11 mouse cellular contexts compared by ENCODE assay signal in the genomic region with DNA sequence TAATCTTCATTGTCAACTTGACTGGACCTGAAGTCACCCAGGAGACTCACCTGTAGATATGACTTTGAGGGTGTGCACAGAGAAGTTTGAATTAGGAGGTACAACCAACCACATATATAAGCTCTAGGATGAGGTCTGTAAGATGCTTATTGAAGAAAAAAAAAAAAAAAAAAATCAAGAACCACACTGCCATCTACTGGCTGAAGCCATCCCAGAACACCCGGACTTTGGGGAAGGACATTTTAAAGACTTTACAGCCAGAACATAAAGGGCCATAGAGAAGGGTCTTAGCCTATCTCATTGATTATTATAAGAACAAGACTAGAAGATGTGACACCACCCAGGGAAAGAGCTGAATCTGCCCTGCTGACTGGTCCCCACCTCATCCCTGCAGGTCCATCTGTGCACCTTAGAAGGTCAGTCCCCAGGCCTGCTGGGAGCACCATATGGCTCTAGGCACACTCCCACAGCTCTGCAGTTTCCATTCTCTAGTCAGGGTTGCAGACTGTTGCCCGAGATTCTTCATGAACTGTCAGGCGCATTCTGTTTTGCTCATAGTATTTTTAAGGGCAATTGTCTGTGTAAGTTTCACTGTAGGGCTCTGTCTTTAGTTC. TPM values are rescaled to one million over a fixed set of nuclear protein-coding genes. Genes with fewer than 3 reads are reported as not detected.
DNase-seq lines count a peak whose midpoint lies in the region; ATAC-seq and TF ChIP-seq lines count a peak whose summit lies in the region.
"Had no signal": no experiment of that assay in that cellular context is flagged by ENCODE, and none has a peak within 500 bp of the region (broad histone marks: within the 10 kb centered on the region; RNA-seq: fewer than 3 reads in every experiment).

No protein-coding gene starts in this region.

- H3K4me3 ChIP-seq in layer of hippocampus, adult 2 months, result no peak overlapping the region
- H3K4me3 ChIP-seq in E14TG2a.4 (replicated peaks; ENCODE audit: low read length), result no peak overlapping the region
- H3K4me3 ChIP-seq: midbrain, embryonic 12.5 days had no signal

- H3K36me3 ChIP-seq in E14TG2a.4 (ENCODE audit: insufficient read depth, low read length), result no peaks in the 10 kb centered on the region
- H3K36me3 ChIP-seq: midbrain, embryonic 12.5 days had no signal

- TF ChIP-seq CTCF in layer of hippocampus, adult 2 months (conservative IDR thresholded peaks at IDR 0.05), result peak; percentile 75
- peak; percentile 58 for TF ChIP-seq CTCF in E14TG2a.4 (conservative IDR thresholded peaks at IDR 0.05; ENCODE audit: low read length)

- ATAC-seq in monocyte, adult 5-6 weeks (replicated peaks; ENCODE audit: insufficient number of reproducible peaks, low FRiP score, low TSS enrichment, poor library complexity, severe bottlenecking), result peak; percentile 28
- ATAC-seq in erythroblast, adult 5-6 weeks (replicated peaks; ENCODE audit: low FRiP score, poor library complexity, severe bottlenecking), result no peak

- H3K9me3 ChIP-seq in E14TG2a.4 (ENCODE audit: low read length), result no peaks in the 10 kb centered on the region
- H3K9me3 ChIP-seq: midbrain, embryonic 12.5 days had no signal

- peaks cover 6% of the 10 kb centered on the region; the same call in 1 of the 2 replicates for H3K27me3 ChIP-seq in E14TG2a.4 (ENCODE audit: insufficient read depth, low read length)

- peak in 1 of 2 experiments; percentile 18 for DNase-seq in layer of hippocampus, adult 2 months (ENCODE audit: low spot score in 2 of 2)
- no peak for DNase-seq in layer of hippocampus, adult 9-10 months (ENCODE audit: low spot score)
- peak; percentile 98 for DNase-seq in cerebellum, adult 11-12 months
- no peak for DNase-seq in urinary bladder, postnatal 25 days (ENCODE audit: low spot score)
- DNase-seq: heart, postnatal 14 days; kidney, postnatal 10 days; thymus, postnatal 14 days had no signal

- peak overlapping the region; percentile 46; the same call in 1 of the 2 replicates for H3K27ac ChIP-seq in layer of hippocampus, adult 2 months
- H3K27ac ChIP-seq: midbrain, embryonic 12.5 days had no signal

- peaks cover 28% of the 10 kb centered on the region for H3K4me1 ChIP-seq in E14TG2a.4 (replicated peaks; ENCODE audit: low read depth, low read length)
- H3K4me1 ChIP-seq: midbrain, embryonic 12.5 days had no signal

RNA-seq across cellular contexts. Expression of gene Cd300ld3, which starts 1.2 kb away (rescaled TPM):
- total RNA-seq in layer of hippocampus, adult 2 months (2021), result under 1 TPM in 1 of 2 experiments, not detected in 1; 0.87 TPM
- 358 to 471 TPM (median 466 TPM) in 3 replicates for total RNA-seq in monocyte, adult 5-6 weeks (2017)
- 1.7 and 27.2 TPM in 2 replicates for total RNA-seq in erythroblast, adult 5-6 weeks (2015; ENCODE audit: low replicate concordance)
- 13.0 TPM in 1 of 2 replicates, not detected in the other for total RNA-seq in erythroblast, adult 5-6 weeks (2017; ENCODE audit: low replicate concordance)

RNA-seq across cellular contexts. Expression of gene Cd300ld5, which starts 11.8 kb away (rescaled TPM):
- total RNA-seq in layer of hippocampus, adult 2 months (2021), result 1 to 10 TPM in 1 of 2 experiments, under 1 TPM in 1; 0.87 to 1.0 TPM
- total RNA-seq in monocyte, adult 5-6 weeks (2017), result not detected in 3 replicates
- 1.7 TPM in 1 of 2 replicates, not detected in the other for total RNA-seq in erythroblast, adult 5-6 weeks (2015; ENCODE audit: low replicate concordance)
- total RNA-seq in erythroblast, adult 5-6 weeks (2017; ENCODE audit: low replicate concordance), result not detected in 2 replicates

RNA-seq across cellular contexts. Expression of gene Cd300e, which starts 12.6 kb away (rescaled TPM):
- total RNA-seq in layer of hippocampus, adult 2 months (2021), result under 1 TPM in 1 of 2 experiments, not detected in 1; 0.18 TPM
- total RNA-seq in monocyte, adult 5-6 weeks (2017), result 160 to 198 TPM (median 162 TPM) in 3 replicates
- 2.3 and 2.7 TPM in 2 replicates for total RNA-seq in erythroblast, adult 5-6 weeks (2015; ENCODE audit: low replicate concordance)
- total RNA-seq in erythroblast, adult 5-6 weeks (2017; ENCODE audit: low replicate concordance), result 0.42 and 0.43 TPM in 2 replicates

RNA-seq across cellular contexts. Expression of gene Cd300ld4, which starts 22.6 kb away (rescaled TPM):
- total RNA-seq in layer of hippocampus, adult 2 months (2021), result 1 to 10 TPM; 1.0 to 1.7 TPM
- 0.97 TPM in 1 of 3 replicates, not detected in the others for total RNA-seq in monocyte, adult 5-6 weeks (2017)
- total RNA-seq in erythroblast, adult 5-6 weeks (2015; ENCODE audit: low replicate concordance), result 1.7 TPM in 1 of 2 replicates, not detected in the other
- 2.1 TPM in 1 of 2 replicates, not detected in the other for total RNA-seq in erythroblast, adult 5-6 weeks (2017; ENCODE audit: low replicate concordance)
- total RNA-seq: heart, postnatal 14 days had no signal

RNA-seq across cellular contexts. Expression of gene Cd300ld2, which starts 33.4 kb away (rescaled TPM):
- total RNA-seq in layer of hippocampus, adult 2 months (2021), result not detected
- total RNA-seq in monocyte, adult 5-6 weeks (2017), result not detected in 3 replicates
- total RNA-seq in erythroblast, adult 5-6 weeks (2015; ENCODE audit: low replicate concordance), result not detected in 2 replicates
- total RNA-seq in erythroblast, adult 5-6 weeks (2017; ENCODE audit: low replicate concordance), result not detected in 2 replicates
- total RNA-seq: heart, postnatal 14 days had no signal

Comparison
In these comparisons a context has a peak if more than half of its experiments do, and no peak if none do; other contexts are left out.
1. RNA of gene Cd300ld3, which starts 1.2 kb away (total RNA-seq): 358 to 471 TPM in monocyte, adult 5-6 weeks; 1.7 to 27.2 TPM in erythroblast, adult 5-6 weeks and 0.87 TPM in layer of hippocampus, adult 2 months; every median in the first group is over 10 times any median in the second.
2. RNA of gene Cd300e, which starts 12.6 kb away (total RNA-seq): 160 to 198 TPM in monocyte, adult 5-6 weeks; 0.42 to 2.7 TPM in erythroblast, adult 5-6 weeks and 0.18 TPM in layer of hippocampus, adult 2 months; every median in the first group is over 10 times any median in the second.